Mouse (Mus musculus) adrenal gland, adult 2 months (tissue): ENCODE results near the gene Lama5. TPM values are rescaled to one million over a fixed set of nuclear protein-coding genes. Genes with fewer than 3 reads are reported as not detected.
"Not testable (repeated sequence)": the region's sequence is repeated elsewhere in the genome, so short reads cannot be mapped to it uniquely, and the experiment has no call there.

Experiments
- DNase-seq: peaks from one replicate; pipeline ENCODE4 v3.0.0; 2021
- long read RNA-seq: library from polyadenylated mRNA; stranded (forward); transcript quantifications from one replicate; pipeline ENCODE4 v2.0.0, GENCODE M21; 2021
- polyA plus RNA-seq: library from polyadenylated mRNA; depleted of rRNA; stranded (reverse); fragments of >200 nt; gene quantifications from 2 replicates; pipeline ENCODE4 v1.2.3, GENCODE M21; 2012; rRNA removed
- total RNA-seq, 2 experiments: library from RNA; stranded (reverse); gene quantifications; 2 replicates each; pipeline ENCODE4 v1.2.3; 2021

The Lama5 gene
- total RNA-seq (10 to 100 TPM; 30.7 to 35.0 TPM), polyA plus RNA-seq (41.7 and 48.7 TPM in 2 replicates)
- long read RNA-seq, partial matches to known transcripts = 5 of 7 reads
- long read RNA-seq, other reads (novel, unspliced or antisense) = 2 of 7 reads

DNA sequence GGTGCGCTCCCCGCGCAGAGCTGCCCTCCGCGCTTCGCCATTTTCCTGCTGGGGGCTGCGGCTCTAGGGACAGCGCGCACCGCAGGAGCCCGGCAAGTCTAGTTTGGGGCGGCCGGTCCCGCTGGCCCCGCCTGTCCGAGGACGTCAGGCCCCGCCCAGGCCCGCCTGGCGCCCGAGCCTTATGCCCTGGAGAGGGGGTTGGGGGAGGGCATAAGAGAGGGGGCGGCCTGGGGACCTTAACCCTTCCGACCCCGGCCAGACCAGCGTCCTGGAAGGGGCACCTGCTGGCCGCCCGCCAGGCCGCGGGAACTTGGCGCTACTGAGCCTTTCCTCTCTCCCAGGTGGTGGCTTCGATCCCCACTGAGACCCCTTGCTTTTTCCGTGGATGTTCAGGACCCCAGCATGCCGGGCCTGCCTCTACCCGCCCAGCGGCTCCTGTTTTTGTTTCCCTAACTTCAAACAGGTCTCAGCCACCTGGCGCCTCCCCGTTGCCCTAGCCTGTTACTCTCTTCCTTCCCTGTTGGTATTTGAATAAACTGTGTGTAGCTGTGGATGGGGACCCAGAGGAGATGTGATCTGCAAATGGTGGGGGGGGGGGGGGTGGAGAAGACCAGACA is at the start of gene Lama5:
TSS of gene Lama5 (minus strand) at position 98 of the 617 bp plus-strand sequence.
- DNase-seq = peak; percentile 89

GRCm38 (mm10) chr2:180274523-180274922 is 48.9 kb upstream of the Lama5 start:
- no peak for DNase-seq

GRCm38 (mm10) chr2:180273394-180274244 is 48.0 kb upstream of the Lama5 start, which contains the start of gene Cables2:
TSS of gene Cables2 (minus strand) at chr2:180273496.
- DNase-seq = peak; percentile 94

- no peak for DNase-seq
Measured at GRCm38 (mm10) chr2:180272884-180273321, 47.2 kb upstream of the Lama5 start.

- DNase-seq = peak; percentile 7
Measured at GRCm38 (mm10) chr2:180271804-180272395, 46.2 kb upstream of the Lama5 start.

DNA sequence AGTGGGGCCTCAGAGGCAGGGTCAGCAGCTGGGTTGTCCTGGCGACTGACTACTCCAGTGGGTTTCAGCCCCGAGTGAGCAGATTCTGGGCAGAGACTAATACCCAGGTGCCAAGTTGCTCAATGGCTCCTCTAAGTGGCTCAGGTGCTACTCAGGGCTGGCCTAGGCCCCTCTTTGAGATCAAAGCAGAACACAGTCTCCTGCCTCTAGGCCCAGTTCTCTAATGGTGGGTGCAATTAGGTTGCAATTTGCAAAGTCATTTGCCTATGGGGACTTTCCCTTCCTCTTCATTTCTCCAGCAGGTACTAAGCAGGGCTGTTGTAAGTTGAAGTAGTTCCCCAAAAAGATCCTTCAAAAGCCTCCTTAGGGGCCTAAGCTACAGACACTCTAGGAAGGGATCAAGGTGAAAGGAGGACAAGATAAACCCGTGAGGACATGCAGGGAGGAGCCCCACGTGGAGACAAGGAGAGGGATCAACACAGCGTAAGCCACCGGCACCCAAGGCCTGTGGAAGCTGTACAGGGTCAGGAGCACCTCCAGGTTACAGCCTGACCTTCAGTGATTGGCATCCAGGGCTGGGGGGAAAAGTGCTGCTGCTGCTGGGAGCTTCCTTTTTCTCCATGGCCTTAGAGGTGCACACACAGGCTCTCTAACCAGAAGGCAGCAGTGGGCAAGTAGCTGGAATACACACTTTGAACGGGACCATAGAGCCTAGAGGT is 45.0 kb upstream of the Lama5 start:
- peak; percentile 4 for DNase-seq

DNA sequence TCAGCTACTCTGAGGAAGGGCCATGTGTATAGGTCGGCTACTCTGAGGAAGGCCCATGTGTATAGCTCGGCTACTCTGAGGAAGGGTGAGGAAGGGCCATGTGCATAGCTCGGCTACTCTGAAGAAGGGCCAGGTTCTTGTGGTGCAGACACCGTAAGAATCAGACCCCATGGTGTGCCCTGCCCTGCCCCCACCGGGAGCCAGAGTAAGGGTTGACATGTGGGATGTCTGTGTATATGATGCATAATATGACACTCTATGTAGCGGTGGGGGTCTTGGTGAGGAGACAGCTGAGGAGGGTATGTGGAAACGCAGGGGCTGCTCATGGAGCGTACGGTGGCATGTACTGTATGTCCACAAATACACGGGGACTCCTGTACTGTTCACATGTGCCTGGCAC is 43.7 kb upstream of the Lama5 start:
- no peak for DNase-seq

- DNase-seq = no peak
Measured at GRCm38 (mm10) chr2:180267955-180268354, 42.3 kb upstream of the Lama5 start.

- DNase-seq = no peak
Measured at GRCm38 (mm10) chr2:180262891-180263290, 37.2 kb upstream of the Lama5 start.

GRCm38 (mm10) chr2:180262441-180262840 is 36.8 kb upstream of the Lama5 start:
- peak; percentile 16 for DNase-seq

- no peak for DNase-seq
Measured at GRCm38 (mm10) chr2:180261901-180262300, 36.2 kb upstream of the Lama5 start.

DNA sequence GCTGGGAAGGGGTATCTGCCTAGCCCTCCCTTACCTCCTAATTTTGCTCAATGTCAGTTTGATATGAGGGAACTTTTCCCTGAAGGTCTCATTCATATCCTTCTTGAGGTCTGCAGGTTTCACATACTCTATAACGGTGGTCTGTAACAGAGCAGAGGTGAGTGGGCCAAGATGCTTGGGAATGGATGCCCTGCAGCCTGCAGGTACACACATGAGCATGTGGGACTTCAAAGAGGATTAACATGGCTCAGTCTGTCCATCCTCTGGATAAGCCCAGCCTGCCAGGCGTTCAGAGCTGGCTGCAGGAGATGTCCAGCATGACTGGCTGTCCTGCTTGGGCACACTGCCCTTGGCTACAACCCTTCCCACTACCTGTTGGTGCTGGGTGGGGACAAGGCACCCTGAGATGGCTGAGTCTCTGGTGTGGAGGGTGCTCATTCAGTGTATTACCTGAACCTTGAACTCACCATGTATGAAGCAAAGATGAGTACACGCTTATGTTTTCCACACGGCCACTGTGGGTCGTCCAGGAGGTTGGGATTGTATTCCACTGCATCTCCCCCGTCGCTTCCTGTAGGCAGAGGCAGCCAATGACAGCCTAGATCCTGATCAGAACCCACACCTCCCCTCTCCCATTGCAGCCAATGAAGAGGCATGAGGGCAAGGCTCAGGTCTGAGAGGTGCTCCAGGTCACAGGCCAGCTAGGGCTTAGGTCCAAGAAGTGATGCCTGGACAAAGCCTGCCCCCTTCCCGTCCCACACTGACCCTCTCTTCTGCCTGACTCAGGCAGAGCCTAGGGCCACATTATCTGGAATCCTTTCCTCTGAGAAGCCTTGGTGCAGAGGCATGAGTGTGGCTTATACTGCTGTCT is 35.2 kb upstream of the Lama5 start:
- DNase-seq = no peak

- peak; percentile 13 for DNase-seq
Measured at GRCm38 (mm10) chr2:180259826-180260609, 34.4 kb upstream of the Lama5 start.

DNA sequence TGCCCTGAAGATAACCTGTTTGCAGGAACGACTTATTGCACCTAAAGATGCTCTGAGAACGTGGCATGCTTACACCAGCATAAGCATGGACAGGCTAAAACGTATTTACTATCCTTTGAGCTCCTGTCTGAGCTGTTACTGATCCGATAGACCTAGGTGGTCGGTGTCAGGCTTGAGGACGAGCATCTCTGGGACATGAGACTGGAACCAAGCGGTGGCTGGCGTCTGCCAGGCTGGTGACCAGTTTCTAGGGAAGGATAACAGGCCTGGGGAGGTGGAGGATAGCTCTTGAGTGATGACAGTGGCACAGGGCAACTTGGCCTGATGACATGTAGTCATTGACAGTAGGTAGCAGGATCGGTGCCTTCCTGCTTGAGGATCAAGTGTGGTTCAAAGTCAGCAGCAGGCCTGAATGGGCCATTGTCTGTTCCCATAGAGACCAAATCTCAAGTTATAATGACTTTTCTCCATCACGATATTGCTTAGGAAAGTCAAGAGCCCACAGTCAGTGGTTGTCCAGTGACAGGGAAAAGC is 33.4 kb upstream of the Lama5 start:
- DNase-seq = not testable (repeated sequence)

GRCm38 (mm10) chr2:180257963-180258865 is 32.6 kb upstream of the Lama5 start:
- DNase-seq = no peak

DNA sequence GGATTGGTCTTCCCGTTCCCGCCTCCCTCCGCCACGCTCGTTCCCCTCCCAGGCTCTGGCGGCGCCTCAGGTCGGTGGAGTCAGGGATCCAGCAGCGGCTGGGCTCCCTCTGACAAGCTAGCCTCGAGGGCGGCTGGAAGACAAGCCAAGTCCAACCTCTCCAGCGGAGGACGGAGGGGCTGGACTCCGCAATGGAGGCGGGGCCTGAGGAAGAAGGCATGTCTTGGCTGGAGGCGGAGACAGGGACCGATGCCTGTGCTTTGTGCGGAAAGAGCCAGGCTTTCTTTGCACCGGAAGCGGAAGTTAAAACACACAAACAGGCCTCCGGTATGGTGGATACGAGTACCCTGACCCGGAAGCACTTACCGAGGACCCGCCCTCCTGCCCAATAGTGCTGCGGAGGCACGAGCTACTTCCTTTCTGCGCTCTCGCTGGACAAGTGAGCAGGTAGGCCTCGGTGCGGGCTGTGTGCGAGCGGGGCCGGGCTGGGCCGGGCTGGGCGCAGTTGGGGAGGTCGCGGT is 31.4 kb upstream of the Lama5 start, which contains the start of gene Rps21:
TSS of gene Rps21 (plus strand) at position 377 of the 521 bp plus-strand sequence.
- peak; percentile 99 for DNase-seq

DNA sequence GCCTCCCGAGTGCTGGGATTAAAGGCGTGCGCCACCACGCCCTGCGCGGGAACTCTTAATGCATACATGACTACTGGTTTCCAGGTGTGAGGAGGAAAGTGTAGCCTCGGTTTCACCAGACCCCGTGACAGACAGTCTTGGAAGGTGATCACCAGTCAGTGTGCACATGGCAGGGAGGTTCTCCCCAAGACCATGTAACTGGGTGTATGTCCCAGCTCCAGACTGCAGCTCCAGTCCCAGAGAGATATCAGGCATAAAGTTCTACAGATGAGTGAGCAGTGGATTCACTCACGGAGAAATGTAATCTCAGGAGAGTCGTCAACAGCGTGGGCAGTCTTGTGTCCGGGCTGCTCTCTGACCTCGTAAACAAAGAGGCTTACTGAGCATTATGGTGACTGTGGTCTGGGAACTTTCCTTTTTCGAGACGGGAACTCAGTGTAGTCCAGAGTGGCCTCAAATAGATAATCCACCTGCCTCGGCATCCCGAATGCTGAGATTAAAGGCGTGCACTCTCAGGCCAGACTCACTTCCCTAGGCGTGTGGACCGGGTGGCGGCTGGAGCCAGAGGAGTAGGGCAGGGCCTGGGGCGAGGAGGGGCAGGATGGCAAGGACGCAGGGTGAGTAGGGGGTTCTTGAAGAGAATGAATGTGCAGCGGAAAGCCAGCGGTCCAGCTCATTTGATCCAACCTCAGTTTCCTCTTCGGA is 30.8 kb upstream of the Lama5 start:
- no peak for DNase-seq

DNA sequence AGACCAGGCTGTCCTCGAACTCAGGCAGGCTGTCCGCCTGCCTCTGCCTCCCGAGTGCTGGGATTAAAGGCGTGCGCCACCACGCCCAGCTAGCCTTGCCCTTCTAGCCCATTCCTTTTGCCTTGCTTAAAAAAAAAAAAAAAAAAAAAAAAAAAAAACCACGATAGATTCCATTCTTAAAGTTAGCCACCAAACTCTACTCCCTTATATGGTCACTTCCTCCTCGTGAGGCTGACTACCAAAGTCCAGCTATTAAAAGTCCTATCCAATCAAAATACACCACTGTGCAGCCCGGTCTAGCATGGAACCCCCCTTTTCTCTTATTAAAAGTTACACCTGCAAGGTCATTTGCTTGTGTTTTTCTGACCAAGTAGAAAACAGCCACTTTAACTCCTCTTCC is 30.0 kb upstream of the Lama5 start:
- no peak for DNase-seq
